Mouse (Mus musculus) left cerebral cortex, postnatal 25 days (tissue): ENCODE results near the gene Dync1li1. TPM values are rescaled to one million over a fixed set of nuclear protein-coding genes. Genes with fewer than 3 reads are reported as not detected.

Experiments used
- DNase-seq, 2 experiments: peaks; one replicate each; pipeline ENCODE4 v3.0.0; 2022; ENCODE audit warnings: low spot score in 2 of 2, mixed read lengths in 1 of 2
- intact Hi-C: fragments of 180-260 bp; cut with DNase I; formaldehyde crosslinking; loops from one replicate; pipeline ENCODE4 v1.15.1; 2025
- total RNA-seq, 2 experiments: library from RNA; stranded (reverse); gene quantifications; 2 replicates each; pipeline ENCODE4 v1.2.3; 2021

Gene Dync1li1
- total RNA-seq, 2 experiments from 2014 or later: 90.1 to 93.7 TPM

- intact Hi-C loops: no loop called here
- DNase-seq: no peak
These were observed 69.7 kb downstream of the Dync1li1 start for GRCm38 (mm10) chr9:114758272-114758671.

DNA sequence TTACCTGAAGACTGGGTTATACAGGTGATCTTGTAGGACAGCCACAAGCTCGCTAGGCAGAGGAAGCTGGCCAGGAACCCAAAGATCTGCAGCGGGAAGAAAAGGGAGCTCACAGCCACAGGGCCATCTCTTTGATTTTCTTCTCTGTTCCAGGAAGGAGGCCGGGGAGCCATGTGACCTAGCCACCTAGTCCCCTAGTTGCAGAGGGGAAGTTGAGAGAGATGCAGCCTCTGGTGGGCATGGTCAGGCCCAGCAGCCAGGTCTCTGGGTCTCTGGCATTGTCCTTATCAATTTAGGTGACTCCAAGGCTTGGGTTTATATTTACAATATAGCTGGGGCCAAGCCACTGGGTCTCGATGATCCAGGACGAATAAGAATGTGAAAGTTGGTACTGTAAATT, 70.2 kb downstream of the Dync1li1 start:
- DNase-seq: no peak
- intact Hi-C loops: no loop called here

DNA sequence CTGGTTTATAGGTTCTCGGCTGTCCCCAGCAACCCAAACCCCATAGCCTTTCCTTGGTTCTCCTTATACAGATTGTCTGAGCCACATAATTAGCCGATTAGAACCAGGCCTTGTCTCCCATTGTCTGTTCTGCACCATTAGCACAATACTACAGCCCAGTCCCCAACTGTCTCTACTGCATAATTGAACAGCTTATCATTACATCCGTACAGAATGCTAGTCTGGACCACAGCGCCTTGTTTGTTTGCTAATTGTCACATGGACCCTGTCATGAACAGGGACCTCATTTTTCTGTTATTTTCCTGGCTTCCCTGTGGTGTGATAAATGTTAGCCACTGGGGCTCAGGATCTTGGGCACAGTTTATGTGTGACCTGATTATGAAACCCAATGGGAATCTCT, 71.3 kb downstream of the Dync1li1 start:
- no peak for DNase-seq

DNA sequence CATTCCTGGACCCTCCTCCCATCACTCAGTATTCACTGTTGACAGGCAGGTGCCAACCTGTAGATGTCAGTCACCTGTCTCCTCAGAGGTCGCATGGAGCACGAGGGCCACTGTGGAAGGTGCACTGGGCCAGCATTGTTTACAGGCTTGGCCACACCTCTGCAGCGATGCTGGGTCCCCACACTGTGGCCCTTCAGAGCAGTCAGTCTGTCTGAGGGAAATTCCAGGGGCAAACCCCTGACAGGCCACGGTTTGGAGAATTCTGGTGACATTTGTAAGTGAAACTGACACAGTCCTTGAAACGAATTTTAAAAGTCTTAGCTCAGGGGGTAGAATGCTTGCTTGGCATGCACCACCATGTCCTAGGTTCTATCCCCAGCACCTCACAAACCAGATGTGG, 71.8 kb downstream of the Dync1li1 start:
- DNase-seq: no peak
- intact Hi-C loops: no loop called here

More for the DNA sequence above, 71.3 kb downstream of the Dync1li1 start:
- intact Hi-C loops: no loop called here

DNA sequence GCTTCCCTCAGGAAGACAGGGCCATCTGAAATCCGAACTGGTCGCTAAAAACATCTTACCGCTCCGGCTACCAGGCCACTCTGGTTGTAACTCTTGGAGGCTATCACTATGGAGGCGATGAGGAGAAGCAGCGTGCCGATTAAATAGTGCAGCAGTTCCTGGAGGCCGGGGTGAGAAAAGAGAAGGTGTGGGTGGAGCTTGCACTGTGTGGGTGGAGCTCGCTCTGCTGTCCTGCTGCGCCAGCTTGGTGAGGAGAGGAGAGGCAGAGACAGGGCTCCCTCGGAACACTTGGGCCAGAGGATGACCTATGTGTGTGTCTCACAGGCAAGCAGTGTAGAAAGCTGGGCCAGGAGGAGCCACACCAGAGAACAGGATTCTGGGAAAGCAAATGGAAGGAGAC, 73.3 kb downstream of the Dync1li1 start:
- intact Hi-C loops: no loop called here
- DNase-seq: peak in 1 of 2 experiments; percentile 12

DNA sequence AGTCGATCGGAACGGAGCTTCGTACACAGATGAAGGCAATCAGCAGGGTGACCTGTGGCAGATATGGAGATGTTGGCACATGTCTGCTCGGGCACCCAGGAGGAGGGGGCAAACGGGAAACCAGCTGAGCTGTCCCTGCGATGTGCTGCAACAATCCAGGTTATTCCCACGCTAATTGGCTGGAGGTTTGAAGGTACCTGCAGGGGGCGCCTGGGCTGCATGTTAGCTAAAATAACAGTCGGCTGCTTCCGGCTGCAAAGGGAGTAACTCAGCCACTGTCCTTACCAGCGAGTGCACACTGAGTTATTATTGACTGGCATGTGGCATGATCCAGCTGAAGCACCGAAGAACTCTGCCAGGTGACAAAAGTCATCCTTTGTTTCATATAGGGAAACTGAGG, 74.8 kb downstream of the Dync1li1 start:
- DNase-seq: no peak
- intact Hi-C loops: no loop called here

DNA sequence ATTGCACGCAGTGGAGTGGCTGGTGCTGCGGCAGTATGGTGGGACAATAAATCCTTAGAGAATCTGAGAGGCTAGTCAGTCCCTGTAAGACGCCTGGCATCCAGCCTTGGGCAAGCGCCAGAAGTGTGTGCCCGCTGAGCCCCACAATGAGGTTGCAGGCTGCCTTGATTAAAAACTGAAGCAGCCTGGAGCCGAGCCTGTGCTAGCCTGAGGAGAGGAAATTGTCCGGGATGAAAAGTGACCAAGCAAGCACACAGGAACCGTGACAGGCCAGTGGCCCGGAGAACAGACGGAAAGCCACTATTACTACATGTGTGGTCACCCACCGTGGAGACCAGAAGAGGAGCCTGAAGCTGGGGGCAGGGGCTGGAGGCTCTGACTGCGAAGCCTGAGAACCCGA, 78.4 kb downstream of the Dync1li1 start:
- intact Hi-C loops: no loop called here
- peak in 1 of 2 experiments; percentile 48 for DNase-seq

DNA sequence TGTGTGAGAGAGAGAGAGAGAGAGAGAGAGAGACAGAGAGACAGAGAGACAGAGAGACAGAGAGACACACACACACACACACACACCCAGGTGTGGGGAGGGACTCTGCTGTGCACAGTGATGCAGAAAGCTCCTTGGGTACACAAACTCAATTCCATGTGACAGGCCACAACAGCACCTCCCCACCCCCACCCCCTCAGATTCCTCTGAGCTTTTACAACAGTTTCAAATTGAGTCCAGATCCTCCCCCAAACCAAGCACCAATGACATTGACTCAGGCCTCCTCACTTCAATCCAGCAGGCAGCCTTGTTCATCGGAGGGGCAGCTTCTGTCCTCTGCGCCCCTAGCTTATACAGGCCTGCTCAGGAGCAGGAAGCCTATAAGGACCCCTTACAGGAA, 78.9 kb downstream of the Dync1li1 start:
- intact Hi-C loops: no loop called here
- DNase-seq: no peak

GRCm38 (mm10) chr9:114768066-114768465, 79.5 kb downstream of the Dync1li1 start:
- intact Hi-C loops: no loop called here
- no peak for DNase-seq

GRCm38 (mm10) chr9:114770224-114770623, 81.6 kb downstream of the Dync1li1 start:
- no peak for DNase-seq

DNA sequence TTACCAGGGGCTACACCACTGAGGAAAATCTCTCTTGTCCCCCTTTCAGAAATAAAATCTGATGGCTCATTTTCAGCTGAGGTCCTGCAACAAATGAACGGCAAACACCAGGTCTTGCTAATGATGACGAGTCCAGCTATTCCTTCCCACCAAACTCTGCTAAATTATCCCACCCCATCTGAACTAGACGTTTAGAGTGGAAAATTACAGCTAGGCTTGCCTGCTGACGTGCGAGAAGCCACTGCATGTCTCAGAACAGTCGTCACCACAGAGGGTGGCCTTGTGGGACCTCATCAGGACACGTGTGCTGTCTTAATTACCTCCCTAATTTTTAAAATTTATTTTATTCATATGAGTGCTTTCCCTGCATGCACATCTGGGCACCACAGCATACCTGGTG, 83.0 kb downstream of the Dync1li1 start:
- no peak for DNase-seq
- intact Hi-C loops: no loop called here

More at GRCm38 (mm10) chr9:114770224-114770623, 81.6 kb downstream of the Dync1li1 start:
- intact Hi-C loops: no loop called here

Other genes with a start within 250 kb of the Dync1li1 start
- gene Ccr4, start 183.9 kb upstream of the Dync1li1 start, total RNA-seq: not detected
- gene C130032M10Rik, start 173.1 kb upstream of the Dync1li1 start, total RNA-seq: not detected
- gene Trim71, start 124.4 kb upstream of the Dync1li1 start, total RNA-seq: under 1 TPM; 0.69 TPM
- gene Cnot10, start 48.6 kb upstream of the Dync1li1 start, total RNA-seq: 10 to 100 TPM; 45.0 to 46.8 TPM
- 10 to 100 TPM; 22.9 to 23.7 TPM for gene Cmtm6, start 42.3 kb downstream of the Dync1li1 start, total RNA-seq
- 1 to 10 TPM; 4.9 to 5.0 TPM for gene Cmtm7, start 93.1 kb downstream of the Dync1li1 start, total RNA-seq
- 1 to 10 TPM; 2.2 to 2.5 TPM for gene Cmtm8, start 155.4 kb downstream of the Dync1li1 start, total RNA-seq
- 10 to 100 TPM; 87.2 to 91.9 TPM for gene Gpd1l, start 245.2 kb downstream of the Dync1li1 start, total RNA-seq